Mouse (Mus musculus) neural tube, embryonic 14.5 days (tissue): ENCODE data around the gene Lkaaear1. TPM values are rescaled to one million over a fixed set of nuclear protein-coding genes. Genes with fewer than 3 reads are reported as not detected.

Experiments
- ATAC-seq: fragments of 200-750 bp; cut with Nextera tagmentation; 2 replicates; pipeline ENCODE4 v1.8.0; 2017; ENCODE audit warnings: low read depth, mild to moderate bottlenecking, moderate TSS enrichment, moderate library complexity
- H3K27ac ChIP-seq: fragments of 300-500 bp; sonication (generic); 2 replicates; pipeline ENCODE4 v1.5.1; 2014; ENCODE audit warnings: low read depth, mild to moderate bottlenecking, control low read depth, low read length, moderate library complexity, mixed read lengths
- H3K27me3 ChIP-seq: fragments of 300-500 bp; sonication (generic); 2 replicates; pipeline ENCODE4 v1.6.1; 2014; ENCODE audit warnings: low read length; ENCODE audit not compliant: control insufficient read depth, insufficient read depth
- H3K36me3 ChIP-seq: fragments of 300-500 bp; sonication (generic); 2 replicates; pipeline ENCODE4 v1.6.1; 2014; ENCODE audit warnings: low read length, mixed read lengths; ENCODE audit not compliant: control insufficient read depth, insufficient read depth
- H3K4me1 ChIP-seq: fragments of 300-500 bp; sonication (generic); 2 replicates; pipeline ENCODE4 v1.6.1; 2014; ENCODE audit warnings: low read length; ENCODE audit not compliant: control insufficient read depth, insufficient read depth
- H3K4me2 ChIP-seq: fragments of 300-500 bp; sonication (generic); 2 replicates; pipeline ENCODE4 v1.6.1; 2014; ENCODE audit warnings: mild to moderate bottlenecking, low read depth, low read length, control low read depth
- H3K4me3 ChIP-seq: fragments of 300-500 bp; sonication (generic); 2 replicates; pipeline ENCODE4 v1.5.1; 2014; ENCODE audit warnings: low read depth, low read length, control low read depth, mixed read lengths
- H3K9ac ChIP-seq: fragments of 300-500 bp; sonication (generic); replicated peaks from 2 replicates; pipeline ENCODE4 v1.6.1; 2014; ENCODE audit warnings: low read depth, mild to moderate bottlenecking, control low read depth, low read length, mixed read lengths
- H3K9me3 ChIP-seq: fragments of 300-500 bp; sonication (generic); 2 replicates; pipeline ENCODE4 v1.6.1; 2016; ENCODE audit warnings: low read length; ENCODE audit not compliant: control insufficient read depth
- WGBS: fragments of 180-500 bp; shearing (Covaris S2); extraction: QIAGEN DNeasy Blood & Tissue Kit; methylation state at CpG from one replicate; pipeline ENCODE4 v1.1.7; 2014; 5-methylcytosine and 5-hydroxymethylcytosine counted together
- polyA plus RNA-seq: library from polyadenylated mRNA; unstranded; fragments of >200 nt; fragmentation: Nextera tagmentation; extraction: Ambion mirVana; gene quantifications from 2 replicates; pipeline ENCODE4 v1.2.1, GENCODE M21; 2014

Gene Lkaaear1
- polyA plus RNA-seq, result not detected in 2 replicates

DNA sequence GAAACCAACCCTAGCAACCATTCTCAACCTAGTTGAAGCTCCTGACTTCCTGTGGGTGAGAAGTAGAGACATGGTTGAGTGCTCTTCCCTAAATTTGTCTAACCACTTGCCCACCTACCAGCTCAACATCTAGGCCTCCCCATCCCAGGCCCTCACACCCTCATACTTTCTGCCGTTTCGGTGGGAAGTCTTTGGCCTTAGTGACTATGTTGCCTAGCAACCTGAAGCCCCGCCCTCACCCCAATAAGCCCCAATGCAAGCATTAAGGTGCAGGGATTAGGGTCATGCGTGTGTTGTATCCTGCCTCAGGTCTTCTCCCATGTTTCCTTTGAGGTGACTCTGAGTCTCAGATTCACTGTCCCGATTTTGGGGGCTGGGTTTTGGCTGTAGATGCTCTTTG, at the start of gene Lkaaear1:
Gene Lkaaear1, minus strand, starts transcription at position 202 of the 400 bp plus-strand sequence.
- no peak for ATAC-seq

DNA sequence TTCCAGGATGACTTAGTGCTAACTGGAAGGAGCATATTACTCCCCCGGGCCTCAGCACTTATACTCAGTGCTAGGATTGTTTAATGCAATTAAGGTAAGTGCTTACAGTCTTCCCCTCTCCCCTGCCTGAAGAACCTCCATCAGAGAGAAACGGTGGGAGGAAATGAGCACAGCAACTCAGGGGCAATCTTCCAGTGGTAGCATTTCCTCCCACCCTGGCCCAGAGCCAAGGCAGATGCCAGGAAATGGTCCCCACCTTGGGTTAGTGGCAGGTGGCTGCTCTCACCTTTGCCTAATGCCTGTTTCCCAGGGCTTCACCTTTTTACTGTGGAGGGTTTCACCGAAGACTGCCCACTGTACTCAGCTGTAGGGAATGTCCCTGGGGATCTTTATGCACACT, 31.8 kb upstream of the Lkaaear1 start:
- Histone ChIP-seq H3K4me1 (no peaks in the 10 kb centered on the region), H3K9ac (no peak overlapping the region), H3K36me3 (peaks cover 5% of the 10 kb centered on the region; the same call in 1 of the 2 replicates), H3K27ac (no peak overlapping the region), H3K4me3 (no peak overlapping the region), H3K9me3 (no peaks in the 10 kb centered on the region), H3K27me3 (no peaks in the 10 kb centered on the region), H3K4me2 (no peak overlapping the region)
- WGBS, result 54% methylated on average over 3 of the region's 3 CpGs
- ATAC-seq, result no peak

More for the DNA sequence above, at the start of gene Lkaaear1:
- no peaks in the 10 kb centered on the region for H3K9me3 ChIP-seq
- no peaks in the 10 kb centered on the region for H3K27me3 ChIP-seq
- H3K4me1 ChIP-seq, result peaks cover under 1% of the 10 kb centered on the region; the same call in 1 of the 2 replicates
- 56% methylated on average over 5 of the region's 5 CpGs for WGBS
- H3K4me2 ChIP-seq, result no peak within 1 kb of the TSS
- H3K4me3 ChIP-seq, result no peak within 1 kb of the TSS
- no peaks in the 10 kb centered on the region for H3K36me3 ChIP-seq
- H3K27ac ChIP-seq, result no peak within 1 kb of the TSS
- no peak within 1 kb of the TSS for H3K9ac ChIP-seq

DNA sequence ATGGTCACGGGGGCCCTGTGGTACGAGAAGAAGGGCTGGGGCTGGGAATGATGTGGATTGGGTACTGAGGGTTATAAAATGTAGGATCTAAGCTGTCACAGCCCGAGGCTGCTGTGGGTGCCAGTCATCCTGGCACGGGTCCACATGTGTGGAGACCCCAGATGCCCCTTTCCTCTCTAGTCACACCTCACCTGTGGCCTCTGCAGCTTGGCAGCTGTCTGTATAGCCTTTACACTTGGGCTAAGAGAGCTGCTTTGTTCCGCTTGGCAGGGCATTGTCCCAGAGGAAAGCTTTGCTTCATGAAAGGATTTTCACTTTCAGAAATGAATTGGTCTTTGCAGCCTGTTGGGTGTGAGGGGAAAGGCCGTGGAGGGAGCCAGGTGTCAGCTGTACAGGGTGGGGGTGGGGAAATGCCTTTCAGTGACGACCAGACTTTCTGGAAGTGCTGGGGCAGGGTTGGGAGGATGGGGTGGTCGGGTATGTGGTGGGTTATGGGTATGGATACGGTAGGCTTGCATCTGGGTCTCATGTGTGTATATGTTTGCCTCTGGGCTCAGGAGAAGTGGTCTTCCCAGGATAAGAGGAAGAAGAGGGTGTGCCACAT, 29.5 kb upstream of the Lkaaear1 start:
- Histone ChIP-seq H3K9ac (no peak overlapping the region), H3K27ac (no peak overlapping the region), H3K27me3 (no peaks in the 10 kb centered on the region), H3K4me2 (no peak overlapping the region), H3K4me3 (no peak overlapping the region), H3K9me3 (no peaks in the 10 kb centered on the region), H3K4me1 (no peaks in the 10 kb centered on the region), H3K36me3 (peaks cover 5% of the 10 kb centered on the region; the same call in 1 of the 2 replicates)
- peak; percentile 44; the same call in 1 of the 2 replicates for ATAC-seq
- 36% methylated on average over 9 of the region's 9 CpGs for WGBS

DNA sequence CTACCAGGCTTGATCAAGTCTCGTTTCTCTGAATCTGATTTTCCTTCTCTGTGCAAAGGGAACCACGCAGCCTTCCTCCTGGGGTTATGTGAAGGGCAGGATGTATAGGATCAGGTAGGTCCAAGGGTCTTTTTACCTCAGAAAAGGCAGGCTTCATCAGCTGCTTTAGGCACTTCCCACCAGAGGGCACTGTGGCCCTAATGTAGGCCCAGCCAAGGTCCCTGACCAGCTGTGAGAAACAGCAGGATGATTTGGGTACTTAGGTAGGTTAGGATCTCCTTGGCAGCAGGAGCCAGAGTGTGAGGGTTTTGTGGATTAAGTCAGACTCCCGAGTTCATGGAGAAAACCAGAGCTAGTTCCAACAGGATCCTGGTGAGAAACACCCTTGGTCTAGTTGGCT, 24.0 kb upstream of the Lkaaear1 start:
- Histone ChIP-seq H3K9me3 (no peaks in the 10 kb centered on the region), H3K27ac (no peak overlapping the region), H3K4me3 (no peak overlapping the region), H3K9ac (no peak overlapping the region), H3K27me3 (no peaks in the 10 kb centered on the region), H3K4me2 (no peak overlapping the region), H3K36me3 (peaks cover 18% of the 10 kb centered on the region), H3K4me1 (no peaks in the 10 kb centered on the region)
- WGBS, result 5% methylated on average over 3 of the region's 3 CpGs
- peak; percentile 73; the same call in 1 of the 2 replicates for ATAC-seq

DNA sequence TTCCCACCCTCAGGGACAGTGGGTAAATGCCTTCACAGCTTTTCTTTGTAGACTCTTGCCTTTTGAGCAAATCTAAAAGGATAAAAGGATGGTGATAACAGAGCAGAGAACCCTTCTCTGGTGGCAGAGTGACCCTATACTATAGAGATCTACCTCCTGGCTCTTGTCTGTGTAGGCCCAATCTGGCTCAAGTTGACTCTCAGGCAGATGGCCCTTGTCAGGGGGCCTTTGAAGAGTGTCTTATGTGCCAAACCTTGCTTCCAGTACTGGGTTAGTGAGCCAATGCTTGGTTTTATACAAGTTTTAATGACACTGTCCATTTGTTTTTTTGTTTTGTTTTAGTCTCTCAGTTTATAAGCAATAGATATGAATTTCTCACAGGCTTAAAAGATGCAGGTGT, 23.0 kb upstream of the Lkaaear1 start:
- Histone ChIP-seq H3K36me3 (peaks cover 13% of the 10 kb centered on the region), H3K9ac (no peak overlapping the region), H3K4me2 (no peak overlapping the region), H3K27ac (no peak overlapping the region), H3K4me1 (peaks cover 7% of the 10 kb centered on the region; the same call in 1 of the 2 replicates), H3K4me3 (no peak overlapping the region), H3K27me3 (no peaks in the 10 kb centered on the region), H3K9me3 (no peaks in the 10 kb centered on the region)
- ATAC-seq, result no peak

DNA sequence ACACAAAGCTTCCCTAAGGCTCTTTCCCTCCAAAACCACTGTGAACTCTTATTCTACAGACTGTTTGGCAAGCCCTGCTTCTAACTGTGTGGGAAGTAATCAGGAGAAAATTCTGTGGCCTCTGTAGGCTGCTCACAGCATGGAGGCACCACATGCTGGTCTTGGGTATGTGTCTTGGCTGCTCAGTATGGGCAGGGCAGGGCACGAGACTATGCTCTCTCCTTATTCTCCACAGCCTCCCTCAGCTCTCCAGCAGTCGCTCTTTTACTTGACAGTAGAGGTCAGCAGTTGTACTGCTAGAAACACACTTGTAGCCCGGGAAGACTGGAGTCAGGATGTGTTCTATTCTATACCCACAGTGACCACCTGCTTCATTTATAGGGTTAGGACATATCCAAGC, 21.8 kb upstream of the Lkaaear1 start:
- H3K9ac ChIP-seq, result no peak overlapping the region
- no peak overlapping the region for H3K4me2 ChIP-seq
- WGBS, result 25% methylated on average over 3 of the region's 3 CpGs
- H3K9me3 ChIP-seq, result no peaks in the 10 kb centered on the region
- H3K36me3 ChIP-seq, result peaks cover 13% of the 10 kb centered on the region
- H3K27ac ChIP-seq, result no peak overlapping the region
- H3K4me1 ChIP-seq, result peaks cover 10% of the 10 kb centered on the region; the same call in 1 of the 2 replicates
- no peaks in the 10 kb centered on the region for H3K27me3 ChIP-seq
- no peak for ATAC-seq
- no peak overlapping the region for H3K4me3 ChIP-seq

DNA sequence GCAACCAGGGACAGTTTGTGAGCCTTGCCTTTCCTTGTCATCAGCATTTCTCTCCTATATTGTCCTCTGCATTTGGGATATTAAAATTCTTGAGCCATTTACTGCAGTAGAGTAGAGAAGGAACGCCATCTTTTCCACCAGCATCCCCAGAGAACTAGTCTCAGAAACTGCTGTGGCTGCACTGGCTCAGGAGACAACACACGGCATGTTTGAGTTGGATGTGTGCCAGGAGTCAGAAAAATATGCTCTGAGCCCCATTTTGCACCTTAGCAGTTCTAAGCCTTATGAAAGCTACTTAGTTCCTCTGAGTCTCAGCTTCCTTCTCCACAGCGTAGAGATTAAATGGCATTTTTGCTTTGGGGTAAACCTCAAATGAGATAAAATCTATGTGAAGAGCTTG, 18.7 kb upstream of the Lkaaear1 start:
- no peak for ATAC-seq
- H3K9me3 ChIP-seq, result no peaks in the 10 kb centered on the region
- H3K27ac ChIP-seq, result no peak overlapping the region
- H3K4me2 ChIP-seq, result peak overlapping the region; percentile 76
- 44% methylated on average over 3 of the region's 3 CpGs for WGBS
- peaks cover 27% of the 10 kb centered on the region for H3K4me1 ChIP-seq
- no peaks in the 10 kb centered on the region for H3K27me3 ChIP-seq
- H3K4me3 ChIP-seq, result peak overlapping the region; percentile 14
- H3K9ac ChIP-seq, result no peak overlapping the region
- peaks cover 13% of the 10 kb centered on the region for H3K36me3 ChIP-seq

DNA sequence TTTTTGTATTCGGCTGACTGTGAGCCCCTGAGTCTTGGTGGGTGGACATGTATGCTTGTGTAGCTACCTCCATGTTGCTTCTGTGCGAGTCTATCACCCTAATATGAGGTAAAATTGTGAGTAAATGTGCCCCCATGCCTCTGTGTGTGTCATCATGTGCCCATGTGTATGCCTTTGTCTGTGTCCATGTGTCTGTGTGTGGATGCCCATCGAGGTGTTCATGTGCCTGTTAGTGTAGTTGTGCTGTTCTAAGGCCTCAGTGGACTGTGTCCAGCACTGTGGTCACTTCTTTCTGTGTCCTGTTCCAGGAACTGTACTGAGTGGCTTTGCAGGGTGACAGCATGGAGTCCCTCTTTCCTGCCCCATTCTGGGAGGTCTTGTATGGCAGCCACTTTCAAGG, 17.1 kb upstream of the Lkaaear1 start:
- H3K27me3 ChIP-seq, result no peaks in the 10 kb centered on the region
- H3K4me1 ChIP-seq, result peaks cover 27% of the 10 kb centered on the region
- H3K4me2 ChIP-seq, result peak overlapping the region; percentile 76
- no peaks in the 10 kb centered on the region for H3K9me3 ChIP-seq
- H3K4me3 ChIP-seq, result peak overlapping the region; percentile 44
- peak overlapping the region; percentile 55 for H3K9ac ChIP-seq
- H3K27ac ChIP-seq, result peak overlapping the region; percentile 80
- ATAC-seq, result 0 out of 2 replicates have a peak, but pooled peaks have one; percentile 15
- WGBS, result 65% methylated on average over 3 of the region's 3 CpGs
- peaks cover 13% of the 10 kb centered on the region for H3K36me3 ChIP-seq

DNA sequence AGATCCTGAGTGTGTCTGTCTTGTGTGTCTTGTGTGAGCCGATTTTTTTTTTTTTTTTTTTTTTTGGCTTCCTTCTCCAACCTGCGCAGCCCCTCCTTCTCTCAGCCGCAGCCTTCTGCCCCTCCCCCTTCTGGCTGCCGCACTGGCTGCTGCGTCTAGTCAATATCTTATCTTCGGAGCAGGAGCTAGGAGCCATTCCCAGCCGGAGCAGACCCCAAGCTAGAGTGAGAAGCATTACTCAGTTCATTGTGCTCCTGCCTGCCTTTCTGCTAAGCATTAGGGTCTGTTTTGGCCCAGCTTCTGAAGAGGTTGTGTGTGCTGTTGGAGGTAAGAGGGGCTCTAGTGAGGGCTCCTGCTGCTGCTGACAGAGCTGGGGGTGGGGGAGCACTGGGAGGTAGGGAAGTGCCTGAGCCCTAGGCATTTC, 16.7 kb upstream of the Lkaaear1 start, which contains the start of gene Oprl1:
Gene Oprl1, plus strand, starts transcription at position 114 of the 424 bp plus-strand sequence.
- H3K9me3 ChIP-seq, result no peaks in the 10 kb centered on the region
- H3K36me3 ChIP-seq, result peaks cover 11% of the 10 kb centered on the region
- H3K27ac ChIP-seq, result peak within 1 kb of the TSS; percentile 86
- no peaks in the 10 kb centered on the region for H3K27me3 ChIP-seq
- H3K9ac ChIP-seq, result peak within 1 kb of the TSS; percentile 55
- peak; percentile 79 for ATAC-seq
- WGBS, result 4% methylated on average over 7 of the region's 7 CpGs
- peak within 1 kb of the TSS; percentile 76 for H3K4me2 ChIP-seq
- H3K4me3 ChIP-seq, result peak within 1 kb of the TSS; percentile 44
- H3K4me1 ChIP-seq, result peaks cover 27% of the 10 kb centered on the region
